Mouse (Mus musculus): Measurements from ENCODE around the gene Robo2. TPM values are rescaled to one million over a fixed set of nuclear protein-coding genes. Genes with fewer than 3 reads are reported as not detected.

Gene Robo2
- polyA plus RNA-seq, 1 experiment from 2014 or later, result 25.8 TPM

- DNase-seq (ENCODE audit: low spot score), result no peak
- Histone ChIP-seq H3K9me3 (no peaks in the 10 kb centered on the region), H3K27me3 (replicated peaks; ENCODE audit: low read depth, poor library complexity, severe bottlenecking) (no peaks in the 10 kb centered on the region), H3K27ac (replicated peaks) (no peak overlapping the region), H3K4me3 (no peak overlapping the region), H3K4me1 (peaks cover 10% of the 10 kb centered on the region), H3K36me3 (replicated peaks) (no peaks in the 10 kb centered on the region)
- WGBS, result 60% methylated on average over 4 of the region's 4 CpGs
Observed at GRCm38 (mm10) chr16:74313222-74313621, 98.4 kb downstream of the Robo2 start.

- Histone ChIP-seq H3K27me3 (replicated peaks; ENCODE audit: low read depth, poor library complexity, severe bottlenecking) (no peaks in the 10 kb centered on the region), H3K4me1 (0 out of 2 replicates have a peak, but pooled peaks cover 2% of the 10 kb centered on the region), H3K4me3 (no peak overlapping the region), H3K9me3 (no peaks in the 10 kb centered on the region), H3K27ac (replicated peaks) (no peak overlapping the region), H3K36me3 (replicated peaks) (no peaks in the 10 kb centered on the region)
- 58% methylated on average over 6 of the region's 6 CpGs for WGBS
- DNase-seq (ENCODE audit: low spot score), result no peak
Observed at GRCm38 (mm10) chr16:74307543-74307887, 104.1 kb downstream of the Robo2 start.

- Histone ChIP-seq H3K4me1 (0 out of 2 replicates have a peak, but pooled peaks cover 2% of the 10 kb centered on the region), H3K9me3 (no peaks in the 10 kb centered on the region), H3K27ac (replicated peaks) (no peak overlapping the region), H3K36me3 (replicated peaks) (no peaks in the 10 kb centered on the region), H3K4me3 (no peak overlapping the region), H3K27me3 (replicated peaks; ENCODE audit: low read depth, poor library complexity, severe bottlenecking) (no peaks in the 10 kb centered on the region)
- 68% methylated on average over 5 of the region's 5 CpGs for WGBS
- no peak for DNase-seq (ENCODE audit: low spot score)
Observed at GRCm38 (mm10) chr16:74306876-74307542, 104.6 kb downstream of the Robo2 start.

- Histone ChIP-seq H3K4me1 (0 out of 2 replicates have a peak, but pooled peaks cover 10% of the 10 kb centered on the region), H3K9me3 (no peaks in the 10 kb centered on the region), H3K36me3 (replicated peaks) (no peaks in the 10 kb centered on the region), H3K4me3 (no peak overlapping the region), H3K27me3 (replicated peaks; ENCODE audit: low read depth, poor library complexity, severe bottlenecking) (no peaks in the 10 kb centered on the region), H3K27ac (replicated peaks) (no peak overlapping the region)
- 84% methylated on average over 8 of the region's 8 CpGs for WGBS
- DNase-seq (ENCODE audit: low spot score), result no peak
Observed at GRCm38 (mm10) chr16:74287878-74288277, 123.7 kb downstream of the Robo2 start.

GRCm38 (mm10) chr16:74282549-74282948 is 129.1 kb downstream of the Robo2 start:
- H3K36me3 ChIP-seq (replicated peaks), result no peaks in the 10 kb centered on the region
- H3K9me3 ChIP-seq, result no peaks in the 10 kb centered on the region
- no peak for DNase-seq (ENCODE audit: low spot score)
- H3K4me3 ChIP-seq, result no peak overlapping the region
- no peak overlapping the region for H3K27ac ChIP-seq (replicated peaks)
- H3K27me3 ChIP-seq (replicated peaks; ENCODE audit: low read depth, poor library complexity, severe bottlenecking), result no peaks in the 10 kb centered on the region
- peaks cover 6% of the 10 kb centered on the region; the same call in 1 of the 2 replicates for H3K4me1 ChIP-seq
- WGBS, result 79% methylated on average over 6 of the region's 6 CpGs

GRCm38 (mm10) chr16:74276855-74277573 is 134.6 kb downstream of the Robo2 start:
- Histone ChIP-seq H3K27ac (replicated peaks) (no peak overlapping the region), H3K4me3 (no peak overlapping the region), H3K9me3 (no peaks in the 10 kb centered on the region), H3K4me1 (peaks cover 8% of the 10 kb centered on the region; the same call in 1 of the 2 replicates), H3K36me3 (replicated peaks) (no peaks in the 10 kb centered on the region), H3K27me3 (replicated peaks; ENCODE audit: low read depth, poor library complexity, severe bottlenecking) (no peaks in the 10 kb centered on the region)
- DNase-seq (ENCODE audit: low spot score), result no peak
- 64% methylated on average over 3 of the region's 3 CpGs for WGBS

GRCm38 (mm10) chr16:74274596-74274995 is 137.0 kb downstream of the Robo2 start:
- DNase-seq (ENCODE audit: low spot score), result no peak
- H3K27me3 ChIP-seq (replicated peaks; ENCODE audit: low read depth, poor library complexity, severe bottlenecking), result no peaks in the 10 kb centered on the region
- no peaks in the 10 kb centered on the region for H3K9me3 ChIP-seq
- 87% methylated on average over 1 of the region's 1 CpGs for WGBS
- H3K4me1 ChIP-seq, result peaks cover 4% of the 10 kb centered on the region; the same call in 1 of the 2 replicates
- H3K27ac ChIP-seq (replicated peaks), result no peak overlapping the region
- no peak overlapping the region for H3K4me3 ChIP-seq
- H3K36me3 ChIP-seq (replicated peaks), result no peaks in the 10 kb centered on the region

- no peak for DNase-seq (ENCODE audit: low spot score)
- 82% methylated on average over 4 of the region's 4 CpGs for WGBS
- H3K27ac ChIP-seq (replicated peaks), result no peak overlapping the region
- 0 out of 2 replicates have a peak, but pooled peaks cover 2% of the 10 kb centered on the region for H3K4me1 ChIP-seq
- H3K36me3 ChIP-seq (replicated peaks), result no peaks in the 10 kb centered on the region
- no peaks in the 10 kb centered on the region for H3K27me3 ChIP-seq (replicated peaks; ENCODE audit: low read depth, poor library complexity, severe bottlenecking)
- H3K9me3 ChIP-seq, result no peaks in the 10 kb centered on the region
- no peak overlapping the region for H3K4me3 ChIP-seq
Observed at GRCm38 (mm10) chr16:74272993-74273392, 138.6 kb downstream of the Robo2 start.

GRCm38 (mm10) chr16:74258241-74258640 is 153.4 kb downstream of the Robo2 start:
- WGBS, result 87% methylated on average over 2 of the region's 2 CpGs
- H3K4me3 ChIP-seq, result no peak overlapping the region
- DNase-seq (ENCODE audit: low spot score), result no peak
- H3K9me3 ChIP-seq, result no peaks in the 10 kb centered on the region
- H3K27me3 ChIP-seq (replicated peaks; ENCODE audit: low read depth, poor library complexity, severe bottlenecking), result no peaks in the 10 kb centered on the region
- H3K4me1 ChIP-seq, result no peaks in the 10 kb centered on the region
- no peak overlapping the region for H3K27ac ChIP-seq (replicated peaks)
- H3K36me3 ChIP-seq (replicated peaks), result no peaks in the 10 kb centered on the region

- Histone ChIP-seq H3K4me1 (no peaks in the 10 kb centered on the region), H3K27ac (replicated peaks) (no peak overlapping the region), H3K36me3 (replicated peaks) (no peaks in the 10 kb centered on the region), H3K27me3 (replicated peaks; ENCODE audit: low read depth, poor library complexity, severe bottlenecking) (no peaks in the 10 kb centered on the region), H3K4me3 (no peak overlapping the region), H3K9me3 (no peaks in the 10 kb centered on the region)
- DNase-seq (ENCODE audit: low spot score), result no peak
- WGBS, result 88% methylated on average over 5 of the region's 5 CpGs
Observed at GRCm38 (mm10) chr16:74244452-74244851, 167.2 kb downstream of the Robo2 start.

- Histone ChIP-seq H3K4me3 (no peak overlapping the region), H3K9me3 (no peaks in the 10 kb centered on the region), H3K27ac (replicated peaks) (no peak overlapping the region), H3K4me1 (no peaks in the 10 kb centered on the region), H3K36me3 (replicated peaks) (no peaks in the 10 kb centered on the region), H3K27me3 (replicated peaks; ENCODE audit: low read depth, poor library complexity, severe bottlenecking) (no peaks in the 10 kb centered on the region)
- DNase-seq (ENCODE audit: low spot score), result no peak
- 80% methylated on average over 1 of the region's 1 CpGs for WGBS
Observed at GRCm38 (mm10) chr16:74241534-74241933, 170.1 kb downstream of the Robo2 start.

- Histone ChIP-seq H3K4me1 (no peaks in the 10 kb centered on the region), H3K36me3 (replicated peaks) (no peaks in the 10 kb centered on the region), H3K27ac (replicated peaks) (no peak overlapping the region), H3K9me3 (no peaks in the 10 kb centered on the region), H3K4me3 (no peak overlapping the region), H3K27me3 (replicated peaks; ENCODE audit: low read depth, poor library complexity, severe bottlenecking) (no peaks in the 10 kb centered on the region)
- 95% methylated on average over 2 of the region's 2 CpGs for whole genome bisulfite sequencing
- no peak for DNase-seq (ENCODE audit: low spot score)
Observed at GRCm38 (mm10) chr16:74237411-74237930, 174.2 kb downstream of the Robo2 start.
